Mouse (Mus musculus) kidney, postnatal 36 days (tissue): Measurements from ENCODE around the gene Hps4.
"Not testable (repeated sequence)": the region's sequence is repeated elsewhere in the genome, so short reads cannot be mapped to it uniquely, and the experiment has no call there.

Experiments
- DNase-seq, 2 experiments: peaks; one replicate each; pipeline ENCODE4 v3.0.0; 2021 to 2022; ENCODE audit warnings: mixed read lengths in 2 of 2

Hps4 gene

GRCm38 (mm10) chr5:112409274-112409673, 66.4 kb downstream of the Hps4 start:
- DNase-seq: no peak

DNA sequence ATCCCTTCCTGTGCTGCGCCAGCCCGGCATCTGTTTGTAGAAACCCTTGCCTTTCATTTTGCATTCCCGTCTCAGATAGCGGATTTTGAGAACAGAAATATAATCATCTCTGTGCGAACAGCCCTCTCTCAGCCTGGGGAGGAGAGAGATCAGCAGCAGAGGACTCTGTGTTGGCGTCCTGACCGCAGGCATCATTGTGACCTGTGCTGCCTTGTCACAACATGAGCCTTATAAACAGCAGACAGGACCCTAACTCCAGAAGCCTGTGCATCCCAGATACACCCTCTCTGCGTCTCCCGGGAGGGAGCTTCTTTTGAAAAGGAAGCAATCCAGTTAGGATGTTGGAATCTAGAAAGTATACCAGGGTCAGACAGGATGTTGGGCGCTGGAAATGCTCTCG, 68.2 kb downstream of the Hps4 start:
- DNase-seq: no peak

- DNase-seq: no peak
Observed at GRCm38 (mm10) chr5:112411514-112412335, 68.8 kb downstream of the Hps4 start.

DNA sequence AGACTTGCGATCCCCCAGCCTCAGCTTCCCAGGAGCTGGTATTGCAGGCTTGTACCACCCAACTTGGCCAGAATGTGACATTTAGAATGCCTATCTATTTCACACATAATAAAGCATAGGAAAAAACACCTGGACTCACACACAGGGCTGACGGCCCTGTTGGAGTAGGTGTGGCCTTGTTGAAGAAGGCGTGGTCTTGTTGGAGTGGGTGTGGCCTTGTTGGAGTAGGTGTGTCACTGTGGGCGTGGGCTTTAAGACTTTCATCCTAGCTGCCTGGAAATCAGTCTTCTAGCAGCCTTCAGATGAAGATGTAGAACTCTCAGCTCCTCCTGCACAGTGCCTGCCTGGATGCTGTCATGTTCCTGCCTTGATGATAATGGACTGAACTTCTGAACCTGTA, 69.9 kb downstream of the Hps4 start:
- DNase-seq: not testable (repeated sequence)

- no peak for DNase-seq
Observed at GRCm38 (mm10) chr5:112416673-112417072, 73.8 kb downstream of the Hps4 start.

DNA sequence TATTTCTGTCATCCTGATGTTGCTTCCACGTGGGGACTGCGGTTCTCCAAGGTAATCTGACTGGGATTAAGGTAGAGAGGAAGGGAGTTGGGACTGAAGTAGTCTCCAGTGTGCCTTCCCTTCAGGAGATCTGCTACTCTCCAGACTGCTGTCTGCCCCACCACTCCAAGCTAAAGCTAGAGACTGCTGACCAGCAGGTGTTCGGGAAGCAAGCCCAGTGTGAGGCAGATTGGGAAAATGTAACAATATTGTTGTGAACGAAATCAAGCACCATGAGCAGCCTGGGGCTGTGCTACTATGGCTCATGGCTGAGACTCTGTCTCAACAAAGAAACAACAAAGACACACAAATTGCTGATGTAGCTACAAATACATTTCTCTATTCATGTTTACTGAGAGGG, 75.1 kb downstream of the Hps4 start:
- no peak for DNase-seq

DNA sequence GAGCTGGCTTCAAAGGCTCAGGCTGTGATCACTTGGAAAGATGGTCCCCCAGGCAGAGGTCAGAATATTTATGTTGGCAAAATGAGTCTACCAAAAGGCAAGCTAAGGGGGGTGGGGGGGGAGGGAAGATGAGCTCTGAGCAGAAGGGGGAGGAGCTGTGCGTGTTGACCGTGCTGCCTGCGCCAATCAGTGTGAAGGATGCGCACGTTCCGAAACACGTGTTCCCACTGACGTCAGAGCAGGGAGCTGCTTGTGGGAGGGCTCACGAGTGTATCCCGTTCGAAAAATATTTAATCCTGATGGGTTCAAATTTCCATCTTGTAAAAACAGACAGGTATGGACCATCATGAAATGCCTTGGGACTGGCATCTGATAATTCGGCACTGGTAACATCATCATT, 76.7 kb downstream of the Hps4 start:
- no peak for DNase-seq

GRCm38 (mm10) chr5:112426635-112427034, 83.8 kb downstream of the Hps4 start:
- DNase-seq: no peak

GRCm38 (mm10) chr5:112427283-112427682, 84.4 kb downstream of the Hps4 start:
- DNase-seq: peak; percentile 45 to 84
